Mouse (Mus musculus) liver, adult 2 months (tissue): Measurements from ENCODE around the gene Crip1.

Source experiments
- CTCF ChIP-seq: fragments of 200-500 bp; IDR thresholded peaks from 2 replicates; pipeline ENCODE4 v1.5.1; 2011; ENCODE audit warnings: low read depth, low read length, control low read depth
- POLR2A ChIP-seq: fragments of 200-500 bp; IDR thresholded peaks from 2 replicates; pipeline ENCODE4 v1.6.1; 2011; ENCODE audit warnings: low read length, control low read depth; ENCODE audit not compliant: insufficient read depth; ENCODE audit errors: extremely low read depth

- TF ChIP-seq CTCF (no peak), POLR2A (no peak)
Observed at GRCm38 (mm10) chr12:113181020-113181419, 34.9 kb downstream of the Crip1 start.
